Mouse (Mus musculus) C2C12 (cell line): Measurements from ENCODE around the gene Gm21985.

Source experiments
- CEBPB ChIP-seq: IDR thresholded peaks from one replicate; pipeline ENCODE4 v1.6.1; 2011; ENCODE audit warnings: low read depth, mild to moderate bottlenecking, control low read depth, moderate library complexity
- CTCF ChIP-seq: IDR thresholded peaks from one replicate; pipeline ENCODE4 v1.5.1; 2011; ENCODE audit not compliant: control insufficient read depth, insufficient read depth, insufficient read length

GRCm38 (mm10) chr2:112224356-112224755, 41.8 kb upstream of the Gm21985 start:
- TF ChIP-seq CTCF (no peak), CEBPB (no peak)
